Mouse (Mus musculus) E14TG2a.4 (cell line): ENCODE results near the gene Nol9.

Experiments
- H3K27me3 ChIP-seq: 2 replicates; pipeline ENCODE4 v1.6.1; 2014; ENCODE audit warnings: low read length, control low read depth; ENCODE audit not compliant: insufficient read depth
- H3K36me3 ChIP-seq: 2 replicates; pipeline ENCODE4 v1.6.1; 2014; ENCODE audit warnings: low read length, control low read depth; ENCODE audit not compliant: insufficient read depth
- H3K4me1 ChIP-seq: replicated peaks from 2 replicates; pipeline ENCODE4 v1.6.1; 2014; ENCODE audit warnings: low read depth, low read length, control low read depth
- H3K4me3 ChIP-seq: replicated peaks from 2 replicates; pipeline ENCODE4 v1.5.1; 2014; ENCODE audit warnings: mild to moderate bottlenecking, low read length
- H3K9me3 ChIP-seq: 2 replicates; pipeline ENCODE4 v1.6.1; 2014; ENCODE audit warnings: low read length, control low read depth
- CTCF ChIP-seq: conservative IDR thresholded peaks from 2 replicates; pipeline ENCODE4 v1.5.1; 2014; ENCODE audit warnings: low read length
- NANOG ChIP-seq: IDR thresholded peaks from 2 replicates; pipeline ENCODE4 v1.6.1; 2014; ENCODE audit warnings: borderline replicate concordance, low read length, mixed read lengths
- POU5F1 ChIP-seq: IDR thresholded peaks from 2 replicates; pipeline ENCODE4 v1.6.1; 2014; ENCODE audit warnings: low read length, borderline replicate concordance

Gene Nol9

DNA sequence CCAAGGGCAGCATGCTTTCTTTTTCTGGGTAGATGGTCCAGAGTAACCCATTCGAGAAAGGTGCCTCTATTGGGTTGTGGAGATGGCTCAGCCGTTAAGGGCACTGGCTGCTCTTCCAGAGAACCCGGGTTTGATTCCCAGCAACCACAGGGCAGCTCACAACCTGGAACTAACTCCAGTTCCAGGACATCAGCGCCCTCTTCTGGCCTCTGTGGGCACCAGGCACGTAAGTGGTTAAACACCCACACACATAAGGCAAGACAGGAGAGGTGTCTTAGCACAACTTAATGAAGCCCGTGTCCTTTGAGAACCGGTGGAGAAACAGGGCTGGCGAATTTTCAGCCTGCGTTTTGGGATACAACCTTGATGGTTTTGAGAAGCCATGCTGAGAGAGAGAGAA, 35.4 kb downstream of the Nol9 start:
- no peak overlapping the region for H3K4me3 ChIP-seq
- no peaks in the 10 kb centered on the region for H3K36me3 ChIP-seq
- peaks cover 41% of the 10 kb centered on the region for H3K4me1 ChIP-seq
- H3K27me3 ChIP-seq: peaks cover 20% of the 10 kb centered on the region
- no peaks in the 10 kb centered on the region for H3K9me3 ChIP-seq
- TF ChIP-seq CTCF (peak; percentile 28), POU5F1 (no peak), NANOG (no peak)

DNA sequence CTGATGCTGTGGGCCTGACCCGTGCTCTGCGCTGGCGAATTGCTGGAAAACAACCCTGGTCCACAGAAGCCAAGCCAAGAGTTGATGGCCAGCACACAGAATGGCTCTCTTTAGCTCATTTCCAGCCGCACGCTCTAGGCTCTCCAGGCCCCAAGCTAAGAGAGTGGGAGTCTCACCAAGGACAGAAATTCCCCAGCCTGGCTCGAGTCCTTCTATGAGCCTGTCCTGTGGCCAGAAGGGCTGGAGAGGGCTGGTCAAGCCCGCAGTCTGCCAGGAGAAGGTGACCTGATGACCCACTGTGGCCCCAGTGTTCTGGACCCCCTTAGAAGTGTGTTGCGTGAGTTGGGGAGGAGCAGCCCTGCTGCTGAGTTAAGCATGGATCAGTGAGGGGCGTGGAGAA, 38.1 kb downstream of the Nol9 start:
- Histone ChIP-seq H3K27me3 (peaks cover 20% of the 10 kb centered on the region), H3K4me1 (peaks cover 36% of the 10 kb centered on the region), H3K4me3 (no peak overlapping the region), H3K36me3 (no peaks in the 10 kb centered on the region), H3K9me3 (no peaks in the 10 kb centered on the region)
- TF ChIP-seq NANOG (no peak), POU5F1 (no peak), CTCF (no peak)

GRCm38 (mm10) chr4:152078105-152078530, 39.0 kb downstream of the Nol9 start:
- H3K36me3 ChIP-seq: no peaks in the 10 kb centered on the region
- H3K4me1 ChIP-seq: peaks cover 38% of the 10 kb centered on the region
- H3K27me3 ChIP-seq: peaks cover 22% of the 10 kb centered on the region
- no peak overlapping the region for H3K4me3 ChIP-seq
- TF ChIP-seq CTCF: no peak
- TF ChIP-seq POU5F1: no peak
- no peak for TF ChIP-seq NANOG
- H3K9me3 ChIP-seq: no peaks in the 10 kb centered on the region

GRCm38 (mm10) chr4:152079261-152079660, 40.1 kb downstream of the Nol9 start:
- Histone ChIP-seq H3K9me3 (no peaks in the 10 kb centered on the region), H3K4me1 (peaks cover 38% of the 10 kb centered on the region), H3K4me3 (no peak overlapping the region), H3K36me3 (no peaks in the 10 kb centered on the region), H3K27me3 (peaks cover 25% of the 10 kb centered on the region)
- TF ChIP-seq NANOG (no peak), POU5F1 (no peak), CTCF (0 out of 2 replicates have a peak, but pooled peaks have one; percentile 19)

- H3K4me3 ChIP-seq: no peak overlapping the region
- TF ChIP-seq NANOG: no peak
- TF ChIP-seq POU5F1: no peak
- no peak for TF ChIP-seq CTCF
- peaks cover 44% of the 10 kb centered on the region for H3K4me1 ChIP-seq
These were observed 40.8 kb downstream of the Nol9 start for GRCm38 (mm10) chr4:152079931-152080330.

GRCm38 (mm10) chr4:152083611-152084220, 44.6 kb downstream of the Nol9 start:
- H3K36me3 ChIP-seq: 0 out of 2 replicates have a peak, but pooled peaks cover under 1% of the 10 kb centered on the region
- no peak for TF ChIP-seq CTCF
- H3K27me3 ChIP-seq: peaks cover 34% of the 10 kb centered on the region
- no peak overlapping the region for H3K4me3 ChIP-seq
- peaks cover 70% of the 10 kb centered on the region for H3K4me1 ChIP-seq
- H3K9me3 ChIP-seq: no peaks in the 10 kb centered on the region

More at GRCm38 (mm10) chr4:152079931-152080330, 40.8 kb downstream of the Nol9 start:
- Histone ChIP-seq H3K36me3 (no peaks in the 10 kb centered on the region), H3K9me3 (no peaks in the 10 kb centered on the region), H3K27me3 (peaks cover 28% of the 10 kb centered on the region)

GRCm38 (mm10) chr4:152084616-152085015, 45.5 kb downstream of the Nol9 start:
- Histone ChIP-seq H3K9me3 (no peaks in the 10 kb centered on the region), H3K4me1 (peaks cover 77% of the 10 kb centered on the region), H3K36me3 (peaks cover 10% of the 10 kb centered on the region), H3K27me3 (peaks cover 34% of the 10 kb centered on the region), H3K4me3 (no peak overlapping the region)
- no peak for TF ChIP-seq NANOG
- TF ChIP-seq CTCF: no peak
- no peak for TF ChIP-seq POU5F1

- peaks cover 89% of the 10 kb centered on the region for H3K4me1 ChIP-seq
- peaks cover 17% of the 10 kb centered on the region for H3K36me3 ChIP-seq
- peak overlapping the region; percentile 88 for H3K4me3 ChIP-seq
- TF ChIP-seq POU5F1 (no peak), NANOG (no peak), CTCF (no peak)
- H3K27me3 ChIP-seq: peaks cover 34% of the 10 kb centered on the region
- H3K9me3 ChIP-seq: no peaks in the 10 kb centered on the region
These were observed 47.5 kb downstream of the Nol9 start for GRCm38 (mm10) chr4:152086505-152087210.
